Mouse (Mus musculus): Measurements from ENCODE around the gene Dock2. TPM values are rescaled to one million over a fixed set of nuclear protein-coding genes. Genes with fewer than 3 reads are reported as not detected.
A peak's percentile ranks its signal among the peaks of the same experiment; 100 is the strongest.

The Dock2 gene
- total RNA-seq, 2 experiments from 2014 or later, result 3.5 to 4.1 TPM

DNA sequence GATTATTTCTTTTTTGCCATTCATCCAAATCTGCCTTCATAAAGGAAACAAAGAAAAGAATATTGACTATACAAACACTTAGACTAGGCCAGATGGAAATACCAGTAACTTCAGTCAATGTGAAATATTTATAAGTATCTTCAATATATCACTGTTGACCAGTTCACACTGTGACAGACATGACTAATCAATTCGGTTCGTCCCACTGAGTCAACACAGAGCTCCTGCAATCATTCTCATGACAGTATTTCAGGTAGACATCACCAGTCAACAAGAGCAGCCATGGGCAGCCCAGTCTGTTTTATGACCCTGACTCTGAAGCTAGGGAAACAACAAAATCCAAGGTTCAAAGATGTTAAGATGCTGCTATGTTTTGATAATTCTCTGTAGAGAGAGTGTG, 351.7 kb downstream of the Dock2 start:
- DNase-seq (ENCODE audit: low spot score in 2 of 2), result no peak

GRCm38 (mm10) chr11:34431371-34431770, 352.3 kb downstream of the Dock2 start:
- DNase-seq (ENCODE audit: low spot score in 2 of 2), result no peak

DNA sequence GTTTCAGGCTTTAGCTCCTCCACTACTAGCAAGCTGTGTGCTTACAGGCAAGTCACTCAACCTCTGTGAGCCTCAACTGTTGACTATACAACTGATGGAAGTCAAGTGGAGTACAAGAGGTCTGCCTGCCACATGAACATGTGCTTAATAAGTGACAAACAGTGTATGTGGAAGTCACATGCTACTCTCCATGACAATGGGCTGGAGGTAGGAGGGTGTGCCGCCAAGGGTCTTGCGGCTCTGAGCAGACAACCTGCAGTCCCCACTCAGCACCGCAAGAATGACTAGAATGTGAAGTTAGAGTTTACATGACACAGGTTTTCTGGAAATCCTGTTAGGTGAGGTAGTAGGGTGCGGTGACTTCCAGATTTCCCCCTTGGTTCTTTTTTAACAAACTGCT, 352.8 kb downstream of the Dock2 start:
- no peak for DNase-seq (ENCODE audit: low spot score in 2 of 2)

DNA sequence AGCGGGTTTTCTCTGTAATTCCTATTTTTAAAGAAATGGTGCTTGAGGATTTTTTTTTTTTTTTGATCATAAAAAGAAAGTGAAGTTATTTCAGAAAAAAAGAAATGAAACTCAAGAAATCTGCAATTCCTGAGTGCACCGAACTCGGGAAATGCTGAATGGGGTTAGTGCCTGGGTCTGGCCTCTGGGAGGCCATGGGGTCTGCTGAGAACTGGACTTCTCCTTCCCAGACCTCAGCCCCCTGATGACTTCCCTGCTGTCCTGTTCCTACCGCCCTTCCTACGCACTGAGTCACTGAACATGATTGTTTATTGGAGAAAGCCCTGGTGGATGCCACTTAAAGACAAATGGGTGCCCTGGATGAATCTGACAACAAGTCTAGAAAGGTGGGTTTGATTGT, 356.5 kb downstream of the Dock2 start:
- no peak for DNase-seq (ENCODE audit: low spot score in 2 of 2)

DNA sequence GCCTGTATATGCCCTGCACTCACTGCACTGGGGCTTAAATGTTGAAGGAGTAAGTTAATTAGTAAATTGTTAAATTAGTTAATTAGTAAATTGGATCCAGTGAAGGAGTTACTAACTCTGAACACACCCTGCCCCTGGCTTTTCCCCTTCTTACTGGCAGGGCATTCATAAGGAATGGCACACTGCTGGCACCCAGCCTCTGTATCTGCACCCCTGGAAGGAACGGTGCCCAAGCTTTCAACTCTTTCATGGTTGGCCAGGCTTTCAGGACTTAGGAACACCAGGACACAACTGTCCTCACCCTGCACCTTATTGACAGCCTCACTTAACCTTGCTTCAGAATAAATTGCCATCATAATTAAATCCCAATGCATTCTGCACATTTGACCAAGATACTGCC, 359.1 kb downstream of the Dock2 start:
- DNase-seq (ENCODE audit: low spot score in 2 of 2), result no peak

DNA sequence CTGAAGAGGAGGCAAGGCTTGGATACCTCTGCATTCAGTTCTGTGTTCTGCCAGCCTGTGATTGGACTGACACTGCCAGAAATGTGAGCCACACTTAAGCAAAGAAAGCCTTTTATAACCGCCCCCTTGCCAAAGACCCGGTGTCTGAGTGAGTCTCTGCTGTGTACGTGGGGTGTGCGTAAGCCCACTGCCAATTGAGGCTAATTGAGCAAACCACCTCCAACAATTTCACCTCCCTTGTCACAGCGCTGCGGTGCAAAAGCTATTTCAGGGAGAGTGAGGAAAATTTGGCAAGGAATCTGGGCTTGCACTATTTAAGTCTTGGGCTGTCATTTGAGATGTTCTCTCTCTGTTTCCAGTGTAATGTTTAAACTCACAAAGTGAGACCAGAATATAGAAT, 362.6 kb downstream of the Dock2 start:
- DNase-seq (ENCODE audit: low spot score in 2 of 2), result no peak

- DNase-seq (ENCODE audit: low spot score in 2 of 2), result no peak
These were observed 367.1 kb downstream of the Dock2 start for GRCm38 (mm10) chr11:34416619-34416979.

DNA sequence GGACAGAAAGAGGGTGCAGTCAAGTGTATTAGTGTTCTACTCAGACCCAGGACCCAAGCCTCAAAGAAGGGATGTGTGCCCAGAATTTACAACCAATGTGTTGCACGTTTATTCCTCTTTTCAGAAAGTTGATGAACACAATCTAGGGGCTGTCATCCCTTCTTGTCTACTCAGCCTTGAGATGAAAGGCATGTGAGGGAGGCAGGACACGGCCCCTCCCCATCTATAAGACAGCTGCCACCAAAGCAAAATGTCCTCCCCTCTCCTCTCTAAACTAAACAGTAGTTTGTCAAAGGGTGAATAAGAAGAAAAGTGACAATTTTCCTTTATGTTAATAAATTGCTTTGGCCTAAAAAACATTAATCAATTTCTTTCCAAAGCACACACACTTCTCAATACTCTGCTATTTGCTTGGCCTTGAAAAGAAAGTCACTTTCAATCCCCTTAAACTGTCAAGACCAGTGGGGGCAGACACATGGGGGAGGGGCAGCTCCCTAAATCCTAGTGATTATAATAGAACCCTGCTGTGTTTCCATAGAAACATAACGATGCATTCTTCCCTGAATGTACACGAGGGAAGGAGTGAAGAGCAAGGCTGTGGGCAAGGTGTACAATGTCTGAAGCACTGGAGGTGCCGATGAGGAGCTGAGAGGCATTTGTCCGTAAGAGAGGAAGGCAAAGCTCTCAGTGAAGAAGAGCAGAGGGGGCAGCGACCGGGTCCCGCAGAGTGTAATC, 367.6 kb downstream of the Dock2 start:
- DNase-seq (ENCODE audit: low spot score in 2 of 2), result no peak

DNA sequence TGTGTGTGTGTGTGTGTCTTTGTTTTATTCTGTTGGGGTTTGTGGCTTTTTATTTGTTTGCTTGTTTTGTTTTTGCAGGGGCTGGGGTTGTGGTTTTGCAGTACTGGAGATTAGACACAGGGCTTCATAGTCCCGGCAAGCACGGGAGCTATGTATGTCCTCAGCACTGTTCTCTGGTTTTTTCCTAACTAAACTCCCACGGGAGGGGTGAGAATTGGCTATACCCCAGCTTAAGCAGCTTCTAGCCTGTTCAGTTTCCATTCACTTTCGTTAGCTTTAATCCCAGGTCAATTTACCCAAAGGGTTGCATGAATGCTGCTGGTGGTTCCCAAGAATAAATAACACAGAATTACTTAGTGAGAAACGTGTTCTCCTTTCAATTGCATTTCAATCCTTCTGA, 376.8 kb downstream of the Dock2 start:
- DNase-seq (ENCODE audit: low spot score in 2 of 2), result no peak

DNA sequence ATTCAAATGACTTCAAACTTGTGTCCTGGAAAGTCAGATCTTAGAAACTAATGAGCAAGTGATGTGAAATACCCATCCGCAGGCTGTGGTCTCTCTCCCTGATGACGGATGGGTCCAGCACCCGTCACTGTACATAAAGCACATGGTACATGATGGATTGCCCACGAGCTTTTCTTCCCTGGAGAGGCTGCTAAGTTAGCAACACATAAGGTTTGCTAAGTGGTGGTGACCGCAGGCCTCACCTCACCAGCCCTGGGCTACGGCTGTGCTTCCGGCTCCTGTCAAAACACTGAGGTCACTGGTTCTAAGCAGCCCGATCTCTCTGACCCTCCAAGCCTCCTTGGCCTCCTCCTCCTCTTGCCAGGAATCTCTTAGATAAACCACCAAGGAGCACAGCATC, 377.4 kb downstream of the Dock2 start:
- DNase-seq (ENCODE audit: low spot score in 2 of 2), result no peak

GRCm38 (mm10) chr11:34405311-34405710, 378.4 kb downstream of the Dock2 start:
- no peak for DNase-seq (ENCODE audit: low spot score in 2 of 2)

- no peak for DNase-seq (ENCODE audit: low spot score in 2 of 2)
These were observed 382.3 kb downstream of the Dock2 start for GRCm38 (mm10) chr11:34401343-34401742.

DNA sequence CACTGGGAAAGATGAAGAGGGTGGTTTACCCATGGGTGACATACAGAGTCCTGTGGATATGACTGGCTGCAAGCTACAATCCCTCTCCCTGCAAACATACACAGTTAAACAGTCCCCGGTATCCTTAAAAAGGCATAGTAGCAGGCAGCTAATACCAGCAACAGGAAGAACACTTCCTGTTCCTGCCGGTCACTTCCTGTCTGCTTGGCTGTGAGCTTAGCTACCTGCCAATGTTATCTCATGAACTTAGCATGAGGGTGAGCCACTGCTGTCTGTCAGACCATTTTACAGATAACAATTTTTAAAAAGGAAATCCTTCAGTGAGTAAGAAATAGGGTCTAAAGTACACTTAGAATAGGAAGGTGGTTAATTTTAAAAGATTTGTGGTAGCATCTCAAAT, 385.1 kb downstream of the Dock2 start:
- DNase-seq (ENCODE audit: low spot score in 2 of 2), result no peak

DNA sequence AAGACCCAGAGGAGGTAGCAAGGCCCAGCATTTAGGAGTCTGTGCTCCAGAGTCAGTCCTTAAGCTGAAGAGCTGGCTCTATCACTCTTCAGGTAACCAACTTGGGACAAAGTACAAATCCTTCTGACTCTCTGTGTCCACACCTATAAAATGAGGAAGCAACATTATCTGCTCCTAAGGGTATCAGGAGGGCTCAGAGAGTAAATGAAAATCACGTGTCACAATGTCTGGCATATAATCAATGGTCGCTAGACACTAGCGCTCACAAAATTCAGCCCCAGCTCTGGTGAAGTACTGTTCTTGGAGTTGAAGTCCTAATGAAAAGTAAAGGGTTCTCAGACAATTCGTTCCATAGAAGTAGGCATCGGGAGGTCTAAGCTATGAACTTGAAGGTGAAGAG, 386.0 kb downstream of the Dock2 start:
- no peak for DNase-seq (ENCODE audit: low spot score in 2 of 2)

- no peak for DNase-seq (ENCODE audit: low spot score in 2 of 2)
These were observed 387.9 kb downstream of the Dock2 start for GRCm38 (mm10) chr11:34395802-34396201.

GRCm38 (mm10) chr11:34392105-34392504, 391.6 kb downstream of the Dock2 start:
- DNase-seq (ENCODE audit: low spot score in 2 of 2), result no peak

GRCm38 (mm10) chr11:34389261-34390116, 394.2 kb downstream of the Dock2 start:
- DNase-seq (ENCODE audit: low spot score in 2 of 2), result no peak

DNA sequence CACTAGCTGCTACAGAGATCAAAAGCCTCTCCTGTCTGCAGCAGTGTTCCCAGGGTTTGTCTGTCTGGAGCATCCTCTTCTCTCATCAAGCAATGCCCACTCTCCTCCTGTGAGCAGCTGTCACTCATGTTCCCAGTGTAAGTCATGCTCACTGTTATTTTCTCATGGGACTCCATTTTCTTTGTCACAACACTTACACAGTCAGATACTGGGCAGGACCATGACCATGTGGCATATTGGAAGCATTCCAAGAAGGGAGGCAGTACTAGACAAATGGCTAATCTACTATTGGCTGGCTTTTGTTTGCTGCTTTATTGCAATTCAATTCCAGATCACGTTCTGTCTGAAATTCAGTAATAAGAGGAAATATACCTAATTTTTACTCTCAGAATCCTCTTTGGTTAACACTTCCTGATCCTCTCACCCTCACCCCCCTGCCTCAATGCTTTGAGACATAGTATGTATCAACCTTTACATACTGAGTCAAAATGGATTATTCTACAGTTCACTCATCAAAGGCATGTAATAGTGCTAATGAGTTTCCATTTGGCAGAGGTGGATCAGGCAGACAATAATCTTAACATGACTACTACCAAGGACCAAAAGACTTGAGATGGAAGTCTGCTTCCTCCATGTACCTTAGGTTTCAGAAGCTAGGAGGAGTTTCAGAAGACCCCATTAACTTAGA, 398.5 kb downstream of the Dock2 start:
- peak; percentile 14 to 20 for DNase-seq (ENCODE audit: low spot score in 2 of 2)

DNA sequence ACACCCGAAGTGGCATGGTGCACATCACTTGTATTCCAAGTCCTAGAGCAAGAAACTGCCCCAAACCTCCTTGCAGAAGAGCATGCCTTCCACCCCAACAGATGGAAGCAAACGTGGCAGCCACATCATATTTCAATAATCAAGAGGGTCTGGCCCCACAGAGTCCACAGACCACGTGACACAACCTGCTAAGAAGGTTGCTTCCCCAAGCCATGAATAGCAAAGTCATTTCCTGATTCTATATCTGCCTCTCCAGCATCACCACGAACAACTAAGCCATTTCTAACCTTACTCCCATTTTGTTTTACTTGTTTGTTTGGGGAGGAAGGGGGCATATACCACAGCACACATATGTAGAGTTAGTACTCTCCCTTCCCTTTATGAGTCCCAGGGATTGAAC, 399.5 kb downstream of the Dock2 start:
- no peak for DNase-seq (ENCODE audit: low spot score in 2 of 2)

DNA sequence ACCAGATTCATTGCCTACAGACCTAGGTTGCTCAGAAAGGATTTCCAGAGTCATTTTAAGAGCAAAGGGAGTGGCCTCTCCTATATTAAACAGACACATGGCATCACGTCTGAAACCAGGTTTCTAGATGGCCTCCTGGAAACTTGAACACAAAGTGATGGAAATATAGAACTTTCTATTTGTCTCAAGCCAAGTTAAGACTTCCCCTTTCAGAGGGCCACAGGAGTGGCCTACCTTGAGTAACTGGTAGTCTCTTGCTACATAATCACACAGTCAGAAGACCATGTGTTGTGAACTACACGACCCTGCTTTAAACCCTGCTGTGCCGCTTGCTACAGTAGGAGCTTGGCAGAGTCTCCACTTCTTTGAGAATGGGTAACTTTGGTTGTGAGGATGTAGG, 400.2 kb downstream of the Dock2 start:
- DNase-seq (ENCODE audit: low spot score in 2 of 2), result no peak

GRCm38 (mm10) chr11:34377649-34378048, 406.0 kb downstream of the Dock2 start:
- no peak for DNase-seq (ENCODE audit: low spot score in 2 of 2)

GRCm38 (mm10) chr11:34375557-34375956, 408.1 kb downstream of the Dock2 start:
- no peak for DNase-seq (ENCODE audit: low spot score in 2 of 2)
